Mouse (Mus musculus) hindbrain, embryonic 16.5 days (tissue): ENCODE results near the gene Dcun1d1. TPM values are rescaled to one million over a fixed set of nuclear protein-coding genes. Genes with fewer than 3 reads are reported as not detected.

ENCODE experiments used
- ATAC-seq: fragments of 200-750 bp; cut with Nextera tagmentation; 2 replicates; pipeline ENCODE4 v1.8.0; 2017; ENCODE audit warnings: moderate TSS enrichment, moderate library complexity
- H3K27ac ChIP-seq: fragments of 300-500 bp; sonication (generic); 2 replicates; pipeline ENCODE4 v1.5.1; 2014; ENCODE audit warnings: low read depth, mild to moderate bottlenecking, control low read depth, low read length, moderate library complexity
- H3K27me3 ChIP-seq: fragments of 300-500 bp; sonication (generic); replicated peaks from 2 replicates; pipeline ENCODE4 v1.6.1; 2014; ENCODE audit warnings: low read length; ENCODE audit not compliant: control insufficient read depth, insufficient read depth
- H3K36me3 ChIP-seq: fragments of 300-500 bp; sonication (generic); 2 replicates; pipeline ENCODE4 v1.6.1; 2014; ENCODE audit warnings: mild to moderate bottlenecking, low read length, moderate library complexity, mixed read lengths; ENCODE audit not compliant: control insufficient read depth, insufficient read depth
- H3K4me1 ChIP-seq: fragments of 300-500 bp; sonication (generic); 2 replicates; pipeline ENCODE4 v1.6.1; 2014; ENCODE audit warnings: low read depth, low read length; ENCODE audit not compliant: control insufficient read depth, insufficient read depth
- H3K4me2 ChIP-seq: fragments of 300-500 bp; sonication (generic); 2 replicates; pipeline ENCODE4 v1.6.1; 2014; ENCODE audit warnings: mild to moderate bottlenecking, low read length, control low read depth, moderate library complexity
- H3K4me3 ChIP-seq: fragments of 300-500 bp; sonication (generic); 2 replicates; pipeline ENCODE4 v1.5.1; 2014; ENCODE audit warnings: mild to moderate bottlenecking, low read length, control low read depth, moderate library complexity
- H3K9ac ChIP-seq: fragments of 300-500 bp; sonication (generic); 2 replicates; pipeline ENCODE4 v1.6.1; 2014; ENCODE audit warnings: low read depth, mild to moderate bottlenecking, control low read depth, low read length, moderate library complexity
- H3K9me3 ChIP-seq: fragments of 300-500 bp; sonication (generic); 2 replicates; pipeline ENCODE4 v1.6.1; 2014; ENCODE audit warnings: mild to moderate bottlenecking, low read length, moderate library complexity; ENCODE audit not compliant: control insufficient read depth
- WGBS: fragments of 180-500 bp; shearing (Covaris S2); extraction: QIAGEN DNeasy Blood & Tissue Kit; methylation state at CpG from one replicate; pipeline ENCODE4 v1.1.7; 2014; 5-methylcytosine and 5-hydroxymethylcytosine counted together
- polyA plus RNA-seq: library from polyadenylated mRNA; unstranded; fragments of >200 nt; fragmentation: Nextera tagmentation; extraction: Ambion mirVana; gene quantifications from 2 replicates; pipeline ENCODE4 v1.2.1, GENCODE M21; 2015

Gene Dcun1d1
- polyA plus RNA-seq, 1 experiment from 2014 or later: 97.4 TPM

- Histone ChIP-seq H3K9me3 (no peaks in the 10 kb centered on the region), H3K36me3 (no peaks in the 10 kb centered on the region), H3K4me2 (no peak overlapping the region), H3K4me1 (no peaks in the 10 kb centered on the region), H3K27me3 (no peaks in the 10 kb centered on the region), H3K4me3 (no peak overlapping the region), H3K9ac (no peak overlapping the region), H3K27ac (no peak overlapping the region)
- no peak for ATAC-seq
- 32% methylated on average over 2 of the region's 2 CpGs for WGBS
These were observed 2.8 kb upstream of the Dcun1d1 start for GRCm38 (mm10) chr3:35940047-35940446.

DNA sequence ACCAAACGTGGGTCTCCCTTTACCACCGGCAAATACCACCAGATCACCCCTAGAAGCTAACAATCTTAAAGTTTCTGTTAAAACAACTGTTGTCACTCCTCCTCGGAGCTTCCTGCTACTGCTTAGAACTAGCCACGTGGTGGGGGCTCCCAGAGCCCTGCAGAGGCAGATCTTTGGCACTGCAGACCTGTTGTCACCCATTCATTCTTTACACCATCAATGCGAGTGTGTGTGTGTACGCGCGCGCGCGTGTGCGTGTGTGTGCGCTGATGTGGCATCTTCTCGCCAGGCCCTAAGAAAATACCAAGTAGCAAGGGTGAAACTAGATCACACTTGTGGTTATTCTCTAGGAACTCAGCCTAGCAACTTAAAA lies 3.9 kb downstream of the Dcun1d1 start:
- Histone ChIP-seq H3K27ac (peak overlapping the region; percentile 94), H3K4me1 (peaks cover 22% of the 10 kb centered on the region), H3K9ac (peak overlapping the region; percentile 99), H3K27me3 (no peaks in the 10 kb centered on the region), H3K9me3 (no peaks in the 10 kb centered on the region), H3K4me2 (peak overlapping the region; percentile 95), H3K4me3 (peak overlapping the region; percentile 99), H3K36me3 (no peaks in the 10 kb centered on the region)
- 0% methylated on average over 14 of the region's 14 CpGs for WGBS
- ATAC-seq: peak; percentile 59

DNA sequence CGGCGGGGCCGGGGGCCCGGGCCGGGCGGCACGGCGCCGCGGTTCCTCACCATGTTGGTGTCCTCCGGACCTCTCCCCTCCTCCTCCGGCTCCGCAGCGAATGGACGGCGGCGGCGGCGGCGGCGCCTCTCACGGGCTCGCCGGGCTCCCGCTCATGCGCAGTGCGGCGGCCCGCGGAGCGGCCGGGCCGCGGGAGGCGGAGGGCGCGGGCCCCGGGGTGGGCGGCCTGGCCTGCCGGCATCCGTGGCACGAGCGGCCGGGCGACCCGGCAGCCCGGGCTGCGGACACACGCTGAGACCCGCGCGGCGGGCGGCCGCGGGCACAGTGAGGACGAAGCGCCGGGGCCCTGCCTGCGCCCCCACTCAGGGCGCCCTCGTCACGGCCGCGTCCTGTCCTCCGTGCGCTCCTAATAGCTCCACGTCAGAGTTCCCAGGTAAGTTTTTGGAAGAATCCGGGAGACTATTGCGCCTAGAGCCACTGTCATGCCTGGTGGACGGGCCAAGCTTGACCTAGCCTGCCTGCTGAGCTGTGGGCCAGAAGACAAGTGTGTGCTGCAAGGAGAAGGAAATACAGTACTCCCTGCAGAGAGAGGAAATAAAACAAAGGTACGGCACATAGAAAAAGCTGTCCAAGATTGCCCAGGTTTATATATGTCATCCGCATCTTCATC lies 4.4 kb downstream of the Dcun1d1 start:
- no peaks in the 10 kb centered on the region for H3K27me3 ChIP-seq
- H3K27ac ChIP-seq: peak overlapping the region; percentile 94
- H3K4me2 ChIP-seq: peak overlapping the region; percentile 97
- peak overlapping the region; percentile 99 for H3K9ac ChIP-seq
- no peaks in the 10 kb centered on the region for H3K9me3 ChIP-seq
- ATAC-seq: peak; percentile 96
- 1% methylated on average over 28 of the region's 73 CpGs for WGBS
- H3K4me3 ChIP-seq: peak overlapping the region; percentile 99
- no peaks in the 10 kb centered on the region for H3K36me3 ChIP-seq
- peaks cover 22% of the 10 kb centered on the region for H3K4me1 ChIP-seq

- no peaks in the 10 kb centered on the region for H3K36me3 ChIP-seq
- WGBS: under 1% methylated on average over 28 of the region's 65 CpGs
- H3K27ac ChIP-seq: peak overlapping the region; percentile 94
- H3K9ac ChIP-seq: peak overlapping the region; percentile 99
- peaks cover 22% of the 10 kb centered on the region for H3K4me1 ChIP-seq
- peak overlapping the region; percentile 97 for H3K4me2 ChIP-seq
- H3K27me3 ChIP-seq: no peaks in the 10 kb centered on the region
- H3K4me3 ChIP-seq: peak overlapping the region; percentile 99
- H3K9me3 ChIP-seq: no peaks in the 10 kb centered on the region
- peak; percentile 85 for ATAC-seq
These were observed 5.1 kb downstream of the Dcun1d1 start for GRCm38 (mm10) chr3:35931896-35932727.

DNA sequence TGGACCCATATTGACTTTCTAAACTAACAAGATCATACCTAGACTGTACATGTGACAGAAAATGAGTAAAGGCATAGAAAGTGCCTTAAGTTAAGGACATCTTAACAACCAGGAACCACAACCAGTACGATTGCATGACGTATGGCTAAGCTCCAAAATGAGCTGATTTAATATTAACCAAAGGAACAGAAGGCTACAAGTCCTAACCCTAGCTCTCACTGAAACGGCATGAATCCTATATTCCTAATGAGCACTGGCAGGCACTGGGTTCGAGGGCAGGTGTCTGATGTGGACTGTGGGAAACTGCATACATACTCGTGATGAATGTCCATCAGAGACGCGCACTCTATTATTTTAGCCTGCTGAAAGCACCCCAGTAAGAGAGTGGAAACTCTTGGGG lies 5.9 kb downstream of the Dcun1d1 start:
- Histone ChIP-seq H3K36me3 (no peaks in the 10 kb centered on the region), H3K4me2 (peak overlapping the region; percentile 97), H3K9ac (0 out of 2 replicates have a peak overlapping the region, but pooled peaks have one; percentile 19), H3K4me3 (peak overlapping the region; percentile 99), H3K27me3 (no peaks in the 10 kb centered on the region), H3K9me3 (no peaks in the 10 kb centered on the region), H3K4me1 (peaks cover 22% of the 10 kb centered on the region), H3K27ac (no peak overlapping the region)
- 25% methylated on average over 7 of the region's 7 CpGs for WGBS
- no peak for ATAC-seq

- Histone ChIP-seq H3K9me3 (no peaks in the 10 kb centered on the region), H3K4me1 (peaks cover 22% of the 10 kb centered on the region), H3K27ac (no peak overlapping the region), H3K27me3 (no peaks in the 10 kb centered on the region), H3K4me2 (no peak overlapping the region), H3K4me3 (no peak overlapping the region), H3K9ac (no peak overlapping the region), H3K36me3 (no peaks in the 10 kb centered on the region)
- 63% methylated on average over 8 of the region's 8 CpGs for WGBS
- ATAC-seq: no peak
These were observed 7.4 kb downstream of the Dcun1d1 start for GRCm38 (mm10) chr3:35929831-35930230.

DNA sequence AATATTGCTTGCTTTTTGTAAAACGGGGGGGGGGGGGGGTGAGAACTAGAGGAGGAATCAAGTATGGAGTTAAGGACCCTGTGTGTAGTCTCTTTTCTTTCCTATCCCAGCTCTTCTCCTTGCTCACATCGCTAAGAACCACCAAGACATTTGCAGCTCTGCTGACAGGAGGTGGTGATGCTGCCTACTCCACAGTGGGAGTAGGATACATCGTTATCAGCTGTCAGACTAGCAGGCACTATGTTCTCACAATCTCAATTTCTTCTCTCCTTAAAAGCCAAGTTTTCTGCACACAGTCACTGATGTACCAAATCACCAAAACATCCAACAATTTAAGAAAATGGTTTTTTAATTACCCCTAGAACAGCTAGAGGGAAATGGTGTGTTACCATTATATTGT lies 7.8 kb downstream of the Dcun1d1 start:
- Histone ChIP-seq H3K4me3 (no peak overlapping the region), H3K9me3 (no peaks in the 10 kb centered on the region)
- WGBS: 63% methylated on average over 3 of the region's 3 CpGs

GRCm38 (mm10) chr3:35925852-35926251 lies 11.4 kb downstream of the Dcun1d1 start:
- no peak overlapping the region for H3K9ac ChIP-seq
- 90% methylated on average over 2 of the region's 2 CpGs for WGBS

More for the DNA sequence above, 7.8 kb downstream of the Dcun1d1 start:
- H3K27ac ChIP-seq: no peak overlapping the region
- no peak overlapping the region for H3K4me2 ChIP-seq
- H3K27me3 ChIP-seq: no peaks in the 10 kb centered on the region
- H3K36me3 ChIP-seq: no peaks in the 10 kb centered on the region
- ATAC-seq: no peak
- H3K4me1 ChIP-seq: peaks cover 22% of the 10 kb centered on the region
- no peak overlapping the region for H3K9ac ChIP-seq

GRCm38 (mm10) chr3:35924007-35924406 lies 13.2 kb downstream of the Dcun1d1 start:
- ATAC-seq: no peak
- Histone ChIP-seq H3K36me3 (no peaks in the 10 kb centered on the region), H3K4me2 (no peak overlapping the region), H3K4me3 (no peak overlapping the region), H3K9ac (no peak overlapping the region), H3K27ac (no peak overlapping the region), H3K27me3 (no peaks in the 10 kb centered on the region), H3K9me3 (no peaks in the 10 kb centered on the region), H3K4me1 (no peaks in the 10 kb centered on the region)
- WGBS: 83% methylated on average over 3 of the region's 3 CpGs

More at GRCm38 (mm10) chr3:35925852-35926251, 11.4 kb downstream of the Dcun1d1 start:
- Histone ChIP-seq H3K9me3 (no peaks in the 10 kb centered on the region), H3K4me2 (no peak overlapping the region), H3K4me1 (peaks cover 5% of the 10 kb centered on the region), H3K36me3 (no peaks in the 10 kb centered on the region), H3K27ac (no peak overlapping the region), H3K27me3 (no peaks in the 10 kb centered on the region), H3K4me3 (no peak overlapping the region)
- ATAC-seq: no peak
